Mouse (Mus musculus): ENCODE results near the gene Rbm19. TPM values are rescaled to one million over a fixed set of nuclear protein-coding genes. Genes with fewer than 3 reads are reported as not detected.

Rbm19 gene
- total and polyA plus RNA-seq, 3 experiments: 66.3 to 74.3 TPM; not detected in 1

- no peak for DNase-seq (ENCODE audit: low read depth, low spot score)
- no peaks in the 10 kb centered on the region for H3K27me3 ChIP-seq (ENCODE audit: control insufficient read depth in 1 of 2, insufficient read depth in 2 of 2, low read length in 2 of 2)
Measured at GRCm38 (mm10) chr5:120240071-120240470, 123.8 kb downstream of the Rbm19 start.

GRCm38 (mm10) chr5:120245336-120245735, 129.1 kb downstream of the Rbm19 start:
- Histone ChIP-seq H3K4me1 (ENCODE audit: control insufficient read depth in 1 of 2, insufficient read depth in 2 of 2, low read length in 2 of 2) (no peaks in the 10 kb centered on the region), H3K27me3 (ENCODE audit: control insufficient read depth in 1 of 2, insufficient read depth in 2 of 2, low read length in 2 of 2) (no peaks in the 10 kb centered on the region), H3K9me3 (replicated peaks; ENCODE audit: insufficient read depth, low read length) (no peaks in the 10 kb centered on the region), H3K36me3 (ENCODE audit: control insufficient read depth in 1 of 2, insufficient read depth in 2 of 2, low read length in 2 of 2) (no peaks in the 10 kb centered on the region), H3K27ac (ENCODE audit: control insufficient read depth, low read depth, low read length) (no peak overlapping the region), H3K79me2 (ENCODE audit: control insufficient read depth, insufficient read depth, low read length, poor library complexity) (no peaks in the 10 kb centered on the region), H3K4me3 (ENCODE audit: control insufficient read depth in 1 of 2, insufficient read depth in 1 of 2, low read depth in 2 of 2, low read length in 2 of 2) (no peak overlapping the region), H3K9ac (ENCODE audit: control insufficient read depth, low read depth, low read length, poor library complexity, severe bottlenecking) (no peak overlapping the region)
- no peak for TF ChIP-seq E2F4 (IDR thresholded peaks at IDR 0.05; ENCODE audit: borderline replicate concordance, low read depth, low read length)
- no peak for TF ChIP-seq TAL1 (IDR thresholded peaks at IDR 0.05; ENCODE audit: low read length)
- no peak for TF ChIP-seq CHD2 (IDR thresholded peaks at IDR 0.05; ENCODE audit: low read length)
- TF ChIP-seq MXI1 (IDR thresholded peaks at IDR 0.05; ENCODE audit: low read depth, low read length): no peak
- TF ChIP-seq HCFC1 (IDR thresholded peaks at IDR 0.05; ENCODE audit: low read depth, low read length): no peak
- TF ChIP-seq ZC3H11A (IDR thresholded peaks at IDR 0.05; ENCODE audit: low read depth, low read length): no peak
- no peak for TF ChIP-seq KAT2A (conservative IDR thresholded peaks at IDR 0.05; ENCODE audit: low read depth, low read length)
- no peak for TF ChIP-seq TCF12 (IDR thresholded peaks at IDR 0.05; ENCODE audit: low read depth, low read length)
- no peak for TF ChIP-seq USF1 (IDR thresholded peaks at IDR 0.05; ENCODE audit: low read depth, low read length)
- TF ChIP-seq MAX (IDR thresholded peaks at IDR 0.05; ENCODE audit: low read length): no peak
- no peak for TF ChIP-seq CHD1 (IDR thresholded peaks at IDR 0.05; ENCODE audit: low read depth, low read length)
- no peak for TF ChIP-seq MAFK (IDR thresholded peaks at IDR 0.05; ENCODE audit: borderline replicate concordance, low read depth, low read length)
- TF ChIP-seq TBP (IDR thresholded peaks at IDR 0.05; ENCODE audit: low read depth, low read length): no peak
- TF ChIP-seq MYB (IDR thresholded peaks at IDR 0.05; ENCODE audit: low read depth, low read length): no peak
- no peak for TF ChIP-seq JUND (IDR thresholded peaks at IDR 0.05; ENCODE audit: low read depth, low read length)
- TF ChIP-seq MYC (IDR thresholded peaks at IDR 0.05; ENCODE audit: low read depth, low read length): no peak
- no peak for TF ChIP-seq RAD21 (IDR thresholded peaks at IDR 0.05; ENCODE audit: low read depth, low read length)
- TF ChIP-seq CTCF (IDR thresholded peaks at IDR 0.05 in 2 of 3, conservative IDR thresholded peaks at IDR 0.05 in 1 of 3; ENCODE audit: control insufficient read depth in 1 of 3, insufficient read depth in 1 of 3, low read depth in 2 of 3, low read length in 3 of 3, poor library complexity in 1 of 3, severe bottlenecking in 1 of 3): no peak
- no peak for DNase-seq (ENCODE audit: low read depth, low spot score)

More at GRCm38 (mm10) chr5:120240071-120240470, 123.8 kb downstream of the Rbm19 start:
- no peaks in the 10 kb centered on the region for H3K4me1 ChIP-seq (ENCODE audit: control insufficient read depth in 1 of 2, insufficient read depth in 2 of 2, low read length in 2 of 2)
- no peaks in the 10 kb centered on the region for H3K79me2 ChIP-seq (ENCODE audit: control insufficient read depth, insufficient read depth, low read length, poor library complexity)
- TF ChIP-seq TCF12 (IDR thresholded peaks at IDR 0.05; ENCODE audit: low read depth, low read length) (no peak), ZNF384 (IDR thresholded peaks at IDR 0.05; ENCODE audit: low read depth, low read length) (no peak), SMC3 (IDR thresholded peaks at IDR 0.05; ENCODE audit: low read depth, low read length) (no peak), SIN3A (IDR thresholded peaks at IDR 0.05; ENCODE audit: low read length) (no peak), TBP (IDR thresholded peaks at IDR 0.05; ENCODE audit: low read depth, low read length) (no peak), ETS1 (IDR thresholded peaks at IDR 0.05; ENCODE audit: low read depth, low read length) (no peak), ZMIZ1 (IDR thresholded peaks at IDR 0.05; ENCODE audit: low read depth, low read length) (no peak), RAD21 (IDR thresholded peaks at IDR 0.05; ENCODE audit: low read depth, low read length) (no peak), POLR2AphosphoS2 (IDR thresholded peaks at IDR 0.05; ENCODE audit: low read length) (no peak), MYB (IDR thresholded peaks at IDR 0.05; ENCODE audit: low read depth, low read length) (no peak), NRF1 (IDR thresholded peaks at IDR 0.05; ENCODE audit: insufficient read depth, low read depth, low read length, poor library complexity, severe bottlenecking) (no peak), MEF2A (IDR thresholded peaks at IDR 0.05; ENCODE audit: extremely low read depth, insufficient replicate concordance, low read depth, low read length, poor library complexity, severe bottlenecking) (no peak)
- no peaks in the 10 kb centered on the region for H3K36me3 ChIP-seq (ENCODE audit: control insufficient read depth in 1 of 2, insufficient read depth in 2 of 2, low read length in 2 of 2)
- H3K9ac ChIP-seq (ENCODE audit: control insufficient read depth, low read depth, low read length, poor library complexity, severe bottlenecking): no peak overlapping the region
- no peak overlapping the region for H3K27ac ChIP-seq (ENCODE audit: control insufficient read depth, low read depth, low read length)
- H3K9me3 ChIP-seq (replicated peaks; ENCODE audit: insufficient read depth, low read length): no peaks in the 10 kb centered on the region
- no peak overlapping the region for H3K4me3 ChIP-seq (ENCODE audit: control insufficient read depth in 1 of 2, insufficient read depth in 1 of 2, low read depth in 2 of 2, low read length in 2 of 2)
